Mouse (Mus musculus) heart, embryonic 16.5 days (tissue): ENCODE measurements around the gene Gm10959. TPM values are rescaled to one million over a fixed set of nuclear protein-coding genes. Genes with fewer than 3 reads are reported as not detected.

Source experiments
- ATAC-seq: fragments of 200-750 bp; cut with Nextera tagmentation; replicated peaks from 2 replicates; pipeline ENCODE4 v1.8.0; 2017; ENCODE audit warnings: moderate number of reproducible peaks; ENCODE audit not compliant: insufficient read depth, low FRiP score; ENCODE audit errors: extremely low read depth
- H3K27ac ChIP-seq: fragments of 300-500 bp; sonication (generic); 2 replicates; pipeline ENCODE4 v1.5.1; 2014; ENCODE audit warnings: mild to moderate bottlenecking, low read length, control low read depth, moderate library complexity
- H3K27me3 ChIP-seq: fragments of 300-500 bp; sonication (generic); 2 replicates; pipeline ENCODE4 v1.6.1; 2014; ENCODE audit warnings: low read length, mixed read lengths; ENCODE audit not compliant: control insufficient read depth, insufficient read depth
- H3K36me3 ChIP-seq: fragments of 300-500 bp; sonication (generic); 2 replicates; pipeline ENCODE4 v1.6.1; 2014; ENCODE audit not compliant: control insufficient read depth, insufficient read depth
- H3K4me1 ChIP-seq: fragments of 300-500 bp; sonication (generic); 2 replicates; pipeline ENCODE4 v1.6.1; 2014; ENCODE audit warnings: low read length, mixed read lengths; ENCODE audit not compliant: control insufficient read depth, insufficient read depth
- H3K4me2 ChIP-seq: fragments of 300-500 bp; sonication (generic); 2 replicates; pipeline ENCODE4 v1.6.1; 2014; ENCODE audit warnings: low read depth, mild to moderate bottlenecking, control low read depth, low read length
- H3K4me3 ChIP-seq: fragments of 300-500 bp; sonication (generic); 2 replicates; pipeline ENCODE4 v1.5.1; 2014; ENCODE audit warnings: mild to moderate bottlenecking, control low read depth, low read length
- H3K9ac ChIP-seq: fragments of 300-500 bp; sonication (generic); 2 replicates; pipeline ENCODE4 v1.6.1; 2014; ENCODE audit warnings: low read length, control low read depth
- H3K9me3 ChIP-seq: fragments of 300-500 bp; sonication (generic); replicated peaks from 2 replicates; pipeline ENCODE4 v1.6.1; 2016; ENCODE audit warnings: low read length; ENCODE audit not compliant: control insufficient read depth
- WGBS: fragments of 180-500 bp; shearing (Covaris S2); extraction: QIAGEN DNeasy Blood & Tissue Kit; methylation state at CpG from one replicate; pipeline ENCODE4 v1.1.7; 2014; 5-methylcytosine and 5-hydroxymethylcytosine counted together
- polyA plus RNA-seq: library from polyadenylated mRNA; unstranded; fragments of >200 nt; fragmentation: Nextera tagmentation; extraction: Ambion mirVana; gene quantifications from 2 replicates; pipeline ENCODE4 v1.2.1, GENCODE M21; 2015

Gm10959 gene
- polyA plus RNA-seq, 1 experiment from 2014 or later, result not detected

DNA sequence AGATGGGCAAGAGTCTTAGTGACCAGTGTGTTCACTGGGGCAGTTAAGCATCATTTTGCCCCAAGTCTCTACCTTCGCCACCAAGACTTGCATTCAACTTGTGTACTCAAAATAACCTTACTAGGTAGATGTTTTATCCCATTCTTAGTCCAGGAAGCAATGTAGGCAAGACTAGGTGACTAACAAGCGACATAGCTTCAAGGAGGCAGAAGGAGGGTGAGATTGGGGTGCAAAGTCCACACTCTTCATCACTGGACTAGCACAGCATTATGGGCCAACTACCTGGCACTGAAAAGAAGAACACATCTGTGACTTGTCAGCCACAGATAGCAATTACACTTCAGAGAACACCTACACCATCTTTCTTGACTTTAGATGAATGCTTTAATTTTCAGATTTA is 42.3 kb downstream of the Gm10959 start:
- H3K27me3 ChIP-seq, result no peaks in the 10 kb centered on the region
- no peak overlapping the region for H3K9ac ChIP-seq
- ATAC-seq, result no peak
- H3K27ac ChIP-seq, result no peak overlapping the region
- no peaks in the 10 kb centered on the region for H3K36me3 ChIP-seq
- H3K4me1 ChIP-seq, result no peaks in the 10 kb centered on the region
- no peaks in the 10 kb centered on the region for H3K9me3 ChIP-seq
- no peak overlapping the region for H3K4me2 ChIP-seq
- 89% methylated on average over 2 of the region's 2 CpGs for WGBS
- no peak overlapping the region for H3K4me3 ChIP-seq

- no peaks in the 10 kb centered on the region for H3K4me1 ChIP-seq
- H3K4me2 ChIP-seq, result no peak overlapping the region
- no peaks in the 10 kb centered on the region for H3K27me3 ChIP-seq
- WGBS, result 66% methylated on average over 1 of the region's 1 CpGs
- no peak overlapping the region for H3K27ac ChIP-seq
- no peaks in the 10 kb centered on the region for H3K36me3 ChIP-seq
- H3K9ac ChIP-seq, result no peak overlapping the region
- no peak overlapping the region for H3K4me3 ChIP-seq
- H3K9me3 ChIP-seq, result no peaks in the 10 kb centered on the region
- no peak for ATAC-seq
Measured at GRCm38 (mm10) chr3:122871596-122871995, 47.6 kb downstream of the Gm10959 start.

GRCm38 (mm10) chr3:122868270-122868669 is 50.9 kb downstream of the Gm10959 start:
- Histone ChIP-seq H3K9ac (no peak overlapping the region), H3K27ac (no peak overlapping the region), H3K4me1 (no peaks in the 10 kb centered on the region), H3K4me3 (no peak overlapping the region), H3K27me3 (no peaks in the 10 kb centered on the region), H3K36me3 (no peaks in the 10 kb centered on the region), H3K4me2 (no peak overlapping the region), H3K9me3 (no peaks in the 10 kb centered on the region)
- 95% methylated on average over 1 of the region's 1 CpGs for WGBS
- ATAC-seq, result no peak

- WGBS, result 86% methylated on average over 4 of the region's 4 CpGs
- no peak overlapping the region for H3K4me3 ChIP-seq
- H3K27ac ChIP-seq, result no peak overlapping the region
- H3K36me3 ChIP-seq, result no peaks in the 10 kb centered on the region
- H3K27me3 ChIP-seq, result no peaks in the 10 kb centered on the region
- H3K4me1 ChIP-seq, result no peaks in the 10 kb centered on the region
- H3K9me3 ChIP-seq, result no peaks in the 10 kb centered on the region
- ATAC-seq, result no peak
- H3K9ac ChIP-seq, result no peak overlapping the region
- no peak overlapping the region for H3K4me2 ChIP-seq
Measured at GRCm38 (mm10) chr3:122865092-122865491, 54.1 kb downstream of the Gm10959 start.

Other genes starting within 250 kb of the Gm10959 start
- gene Pde5a, start 190.4 kb downstream of the Gm10959 start, polyA plus RNA-seq, result 2.3 and 3.8 TPM in 2 replicates
- gene Fabp2, start 24.3 kb downstream of the Gm10959 start, polyA plus RNA-seq, result 5.6 TPM in 1 of 2 replicates, not detected in the other
- gene 1810037I17Rik, start 4.8 kb upstream of the Gm10959 start, polyA plus RNA-seq, result 95.0 and 110 TPM in 2 replicates
- 5.4 and 8.6 TPM in 2 replicates for gene Usp53, start 65.2 kb upstream of the Gm10959 start, polyA plus RNA-seq
- gene Myoz2, start 115.7 kb upstream of the Gm10959 start, polyA plus RNA-seq, result 243 and 252 TPM in 2 replicates